Mouse (Mus musculus) olfactory bulb, adult 2 months (tissue): ENCODE measurements around the gene Dgcr2.

ENCODE experiments used
- CTCF ChIP-seq: fragments of 200-500 bp; IDR thresholded peaks from 2 replicates; pipeline ENCODE4 v1.5.1; 2012; ENCODE audit warnings: low read depth, mild to moderate bottlenecking, low read length, moderate library complexity; ENCODE audit not compliant: insufficient read depth
- POLR2A ChIP-seq: fragments of 200-500 bp; IDR thresholded peaks from 2 replicates; pipeline ENCODE4 v1.6.1; 2012; ENCODE audit warnings: mild to moderate bottlenecking, low read depth, low read length, moderate library complexity; ENCODE audit not compliant: insufficient read depth

DNA sequence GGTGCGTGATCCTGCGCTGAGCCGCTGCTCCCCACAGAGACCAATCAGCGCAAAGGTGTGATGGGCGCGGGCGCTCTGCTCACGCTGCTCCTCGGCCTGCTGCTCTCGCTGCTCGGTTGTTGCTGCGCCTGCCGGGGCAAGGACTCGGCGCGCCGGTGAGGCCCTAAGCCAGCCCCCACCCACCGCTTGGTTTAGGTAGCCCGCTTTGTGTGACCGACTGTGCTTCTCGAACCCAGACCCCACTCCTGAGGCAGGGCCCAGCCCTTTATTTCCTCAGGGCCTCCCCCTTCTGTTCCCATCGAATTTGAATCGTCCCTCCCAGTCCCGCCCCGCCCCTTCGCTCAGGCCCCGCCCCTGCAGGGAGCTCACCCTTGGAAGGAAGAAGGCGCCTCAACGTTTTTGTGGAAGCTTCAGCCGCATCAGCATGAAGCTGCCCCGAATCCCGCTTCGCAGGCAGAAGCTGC is 93.9 kb downstream of the Dgcr2 start:
- TF ChIP-seq CTCF: no peak
- TF ChIP-seq POLR2A: no peak
